Mouse (Mus musculus) midbrain, postnatal 0 days (tissue): Measurements from ENCODE around the gene Fam170b. TPM values are rescaled to one million over a fixed set of nuclear protein-coding genes. Genes with fewer than 3 reads are reported as not detected.

Experiments
- ATAC-seq: fragments of 200-750 bp; cut with Nextera tagmentation; 2 replicates; pipeline ENCODE4 v1.8.0; 2017; ENCODE audit warnings: moderate number of reproducible peaks, mild to moderate bottlenecking, moderate TSS enrichment, moderate library complexity; ENCODE audit not compliant: low FRiP score
- DNase-seq: peaks from one replicate; pipeline ENCODE4 v3.0.0-alpha.2; 2015; ENCODE audit warnings: low spot score
- H3K27ac ChIP-seq: fragments of 300-500 bp; sonication (generic); 2 replicates; pipeline ENCODE4 v1.5.1; 2014; ENCODE audit warnings: low read depth, mild to moderate bottlenecking, low read length, mixed read lengths
- H3K27me3 ChIP-seq: fragments of 300-500 bp; sonication (generic); 2 replicates; pipeline ENCODE4 v1.6.1; 2014; ENCODE audit warnings: low read length, control low read depth, mixed read lengths; ENCODE audit not compliant: insufficient read depth
- H3K36me3 ChIP-seq: fragments of 300-500 bp; sonication (generic); 2 replicates; pipeline ENCODE4 v1.6.1; 2014; ENCODE audit warnings: low read length, control low read depth, mixed read lengths; ENCODE audit not compliant: insufficient read depth
- H3K4me1 ChIP-seq: fragments of 300-500 bp; sonication (generic); 2 replicates; pipeline ENCODE4 v1.6.1; 2014; ENCODE audit warnings: mild to moderate bottlenecking, control low read depth, antibody characterized with exemption, low read length, mixed read lengths; ENCODE audit not compliant: insufficient read depth
- H3K4me2 ChIP-seq: fragments of 300-500 bp; sonication (generic); 2 replicates; pipeline ENCODE4 v1.6.1; 2014; ENCODE audit warnings: low read depth, mild to moderate bottlenecking, low read length, mixed read lengths; ENCODE audit not compliant: poor library complexity, severe bottlenecking
- H3K4me3 ChIP-seq: fragments of 300-500 bp; sonication (generic); 2 replicates; pipeline ENCODE4 v1.5.1; 2014; ENCODE audit warnings: low read depth, mild to moderate bottlenecking, low read length, moderate library complexity
- H3K9ac ChIP-seq: fragments of 300-500 bp; sonication (generic); replicated peaks from 2 replicates; pipeline ENCODE4 v1.6.1; 2014; ENCODE audit warnings: mild to moderate bottlenecking, low read length, moderate library complexity, mixed read lengths; ENCODE audit not compliant: poor library complexity, severe bottlenecking
- H3K9me3 ChIP-seq: fragments of 300-500 bp; sonication (generic); 2 replicates; pipeline ENCODE4 v1.6.1; 2016; ENCODE audit warnings: low read length, control low read depth
- CTCF ChIP-seq: IDR thresholded peaks from 2 replicates; pipeline ENCODE4 v1.5.1; 2016; ENCODE audit warnings: antibody characterized with exemption, mild to moderate bottlenecking
- WGBS: fragments of 180-500 bp; shearing (Covaris S2); extraction: QIAGEN DNeasy Blood & Tissue Kit; methylation state at CpG from one replicate; pipeline ENCODE4 v1.1.7; 2014; 5-methylcytosine and 5-hydroxymethylcytosine counted together
- polyA plus RNA-seq: library from polyadenylated mRNA; unstranded; fragments of >200 nt; fragmentation: Nextera tagmentation; extraction: Ambion mirVana; gene quantifications from 2 replicates; pipeline ENCODE4 v1.2.1, GENCODE M21; 2015
- total RNA-seq: library from RNA; depleted of rRNA; stranded (reverse); fragments of >200 nt; gene quantifications from 2 replicates; pipeline ENCODE4 v1.2.3, GENCODE M21; 2014; rRNA removed

Fam170b gene
- total and polyA plus RNA-seq, 2 experiments from 2014 or later, result not detected

DNA sequence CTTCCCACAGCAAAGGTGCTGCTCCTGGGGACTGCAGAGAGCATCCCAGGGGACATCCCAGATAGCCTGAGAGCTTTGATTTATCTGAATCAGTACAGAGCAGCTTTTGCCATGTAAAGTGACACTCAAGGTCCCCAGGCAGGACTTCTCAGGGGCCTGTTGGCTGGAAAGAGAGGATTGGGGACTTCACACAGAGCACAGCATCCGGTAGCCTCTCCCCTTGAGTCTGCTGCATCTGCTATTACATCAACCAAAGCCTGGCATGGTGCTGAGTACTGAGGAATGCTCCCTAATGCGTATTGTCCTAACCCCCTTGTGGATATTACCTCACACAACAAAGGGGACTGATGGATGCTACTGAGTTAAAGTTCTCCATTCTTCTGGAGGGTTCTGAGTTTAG, 27.9 kb downstream of the Fam170b start:
- Histone ChIP-seq H3K4me1 (0 out of 2 replicates have a peak, but pooled peaks cover 3% of the 10 kb centered on the region), H3K4me2 (no peak overlapping the region), H3K27me3 (peaks cover 6% of the 10 kb centered on the region; the same call in 1 of the 2 replicates), H3K36me3 (no peaks in the 10 kb centered on the region), H3K4me3 (no peak overlapping the region), H3K27ac (no peak overlapping the region), H3K9ac (no peak overlapping the region), H3K9me3 (no peaks in the 10 kb centered on the region)
- DNase-seq, result no peak
- 46% methylated on average over 2 of the region's 2 CpGs for WGBS
- ATAC-seq, result no peak
- no peak for TF ChIP-seq CTCF

DNA sequence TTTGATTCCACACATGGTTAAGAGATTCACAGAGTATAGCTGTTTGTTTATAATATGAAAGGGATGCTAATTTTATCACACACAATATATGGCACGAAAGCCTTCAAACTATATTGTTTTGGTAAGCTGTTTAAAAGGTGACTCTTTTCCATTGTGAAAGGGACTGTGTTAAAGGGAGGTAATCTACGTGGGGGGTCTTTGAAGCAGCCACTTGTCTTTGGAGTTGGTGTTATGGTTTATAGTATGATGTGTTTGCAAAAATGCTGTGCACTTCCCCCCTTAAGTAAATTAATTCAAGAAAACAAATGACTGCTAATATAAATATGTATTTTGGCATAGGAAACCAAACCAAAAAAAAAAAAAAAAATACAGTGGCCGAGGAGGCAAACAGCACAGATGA, 31.6 kb downstream of the Fam170b start:
- Histone ChIP-seq H3K4me3 (no peak overlapping the region), H3K36me3 (no peaks in the 10 kb centered on the region), H3K4me1 (no peaks in the 10 kb centered on the region), H3K9me3 (no peaks in the 10 kb centered on the region), H3K27ac (no peak overlapping the region), H3K27me3 (no peaks in the 10 kb centered on the region), H3K9ac (no peak overlapping the region), H3K4me2 (no peak overlapping the region)
- no peak for ATAC-seq
- DNase-seq, result no peak
- TF ChIP-seq CTCF, result no peak
- WGBS, result 72% methylated on average over 3 of the region's 3 CpGs

DNA sequence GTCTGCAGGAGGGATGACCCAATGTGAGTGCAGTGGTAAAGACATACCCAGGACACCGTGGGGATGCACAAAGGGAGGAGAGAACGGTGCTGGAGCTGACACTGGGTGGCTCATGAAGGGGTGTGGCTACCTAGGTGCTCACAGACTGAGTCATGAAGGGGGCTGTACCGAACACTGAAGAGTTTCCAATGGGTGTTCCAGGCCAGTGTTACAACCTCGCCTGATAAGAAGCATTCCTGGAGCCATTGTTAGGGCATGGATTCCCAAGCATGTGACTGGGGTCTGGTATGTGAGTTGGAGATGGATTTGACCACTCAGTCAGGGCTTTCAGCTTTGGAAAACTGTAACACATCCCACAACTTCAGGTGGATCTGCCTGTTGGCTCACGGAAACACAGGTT, 38.2 kb downstream of the Fam170b start:
- DNase-seq, result no peak
- Histone ChIP-seq H3K27me3 (no peaks in the 10 kb centered on the region), H3K27ac (no peak overlapping the region), H3K4me1 (no peaks in the 10 kb centered on the region), H3K36me3 (no peaks in the 10 kb centered on the region), H3K4me2 (no peak overlapping the region), H3K9ac (no peak overlapping the region), H3K9me3 (no peaks in the 10 kb centered on the region), H3K4me3 (no peak overlapping the region)
- 81% methylated on average over 5 of the region's 5 CpGs for WGBS
- no peak for ATAC-seq
- no peak for TF ChIP-seq CTCF

DNA sequence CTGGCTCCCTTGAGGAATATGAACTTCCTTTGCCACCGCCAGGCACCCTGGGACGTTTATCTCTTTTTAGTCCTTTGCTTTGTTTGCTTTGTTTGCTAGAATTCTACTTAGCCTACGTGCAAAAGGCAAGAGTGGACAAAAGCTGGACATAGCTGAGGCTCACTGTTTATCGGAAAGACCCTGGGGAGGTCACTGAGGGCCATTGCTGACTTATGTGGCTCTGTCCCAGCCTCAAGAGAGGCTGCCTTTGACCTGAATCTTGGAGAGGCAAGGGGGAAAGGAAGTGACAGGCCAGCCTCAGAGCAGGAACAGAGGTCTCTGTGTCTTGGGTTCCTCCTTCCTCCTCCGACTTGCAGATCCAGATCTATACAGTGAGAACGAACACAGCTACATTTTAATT, 43.8 kb downstream of the Fam170b start:
- H3K36me3 ChIP-seq, result no peaks in the 10 kb centered on the region
- no peaks in the 10 kb centered on the region for H3K27me3 ChIP-seq
- H3K9ac ChIP-seq, result no peak overlapping the region
- no peak overlapping the region for H3K27ac ChIP-seq
- H3K4me3 ChIP-seq, result no peak overlapping the region
- WGBS, result 63% methylated on average over 6 of the region's 6 CpGs
- H3K4me2 ChIP-seq, result no peak overlapping the region
- ATAC-seq (no peak), DNase-seq (no peak)
- no peak for TF ChIP-seq CTCF
- H3K9me3 ChIP-seq, result no peaks in the 10 kb centered on the region
- no peaks in the 10 kb centered on the region; the same call in 1 of the 2 replicates for H3K4me1 ChIP-seq

DNA sequence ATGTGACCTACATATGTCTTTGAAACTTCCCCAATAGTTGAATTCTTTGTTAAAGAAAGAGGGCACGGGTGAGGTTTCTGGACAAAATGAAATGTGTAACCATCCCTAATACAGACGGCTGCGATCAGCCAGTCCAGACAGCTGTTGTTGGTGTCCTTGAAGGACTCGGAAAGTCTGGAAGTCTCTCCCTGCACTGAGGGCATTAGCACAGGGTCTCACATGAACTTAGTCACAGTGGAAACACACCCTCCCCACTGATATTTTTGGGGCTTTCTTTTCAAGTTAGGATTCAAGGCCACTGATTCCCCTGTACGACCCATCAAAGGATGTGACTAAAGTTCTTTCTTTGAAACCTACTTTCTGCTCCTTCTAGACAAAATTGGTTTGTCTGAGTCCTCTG, 46.6 kb downstream of the Fam170b start:
- WGBS, result 82% methylated on average over 5 of the region's 5 CpGs
- Histone ChIP-seq H3K27ac (no peak overlapping the region), H3K9me3 (no peaks in the 10 kb centered on the region), H3K4me3 (no peak overlapping the region), H3K4me1 (no peaks in the 10 kb centered on the region; the same call in 1 of the 2 replicates), H3K9ac (no peak overlapping the region), H3K36me3 (no peaks in the 10 kb centered on the region), H3K27me3 (no peaks in the 10 kb centered on the region), H3K4me2 (no peak overlapping the region)
- no peak for TF ChIP-seq CTCF
- ATAC-seq (no peak), DNase-seq (no peak)

DNA sequence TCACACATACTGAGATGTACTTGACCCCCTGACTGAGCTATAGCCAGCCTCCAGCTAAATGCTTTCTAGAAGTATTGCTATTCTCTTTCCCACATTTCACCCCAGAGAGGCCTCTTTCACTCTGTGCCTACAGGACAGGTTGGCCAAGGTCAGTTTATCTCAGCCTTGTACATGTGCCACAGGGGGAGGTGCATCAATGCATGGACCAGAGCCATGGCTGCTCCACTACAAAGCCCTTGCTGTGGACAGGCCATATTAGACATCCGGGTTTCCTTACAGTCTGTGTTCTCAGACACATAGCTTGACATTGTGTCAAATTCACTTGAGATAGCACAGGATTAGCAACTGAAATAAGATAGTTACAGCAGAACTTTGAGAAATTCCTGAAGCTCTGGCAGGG, 47.9 kb downstream of the Fam170b start:
- WGBS, result 79% methylated on average over 1 of the region's 1 CpGs
- DNase-seq (no peak), ATAC-seq (no peak)
- TF ChIP-seq CTCF, result no peak
- H3K4me2 ChIP-seq, result no peak overlapping the region
- no peaks in the 10 kb centered on the region for H3K27me3 ChIP-seq
- H3K36me3 ChIP-seq, result no peaks in the 10 kb centered on the region
- H3K4me3 ChIP-seq, result no peak overlapping the region
- no peaks in the 10 kb centered on the region for H3K9me3 ChIP-seq
- H3K4me1 ChIP-seq, result no peaks in the 10 kb centered on the region; the same call in 1 of the 2 replicates
- H3K9ac ChIP-seq, result no peak overlapping the region
- no peak overlapping the region for H3K27ac ChIP-seq

Other genes with a start within 250 kb of the Fam170b start
- 1.8 and 3.8 TPM in 2 replicates for gene Prrxl1, start 234.6 kb upstream of the Fam170b start, total RNA-seq
- gene Prrxl1, start 234.6 kb upstream of the Fam170b start, polyA plus RNA-seq, result 0.60 and 0.79 TPM in 2 replicates
- 0.05 and 0.33 TPM in 2 replicates for gene 3425401B19Rik, start 148.7 kb upstream of the Fam170b start, total RNA-seq
- 0.04 and 0.17 TPM in 2 replicates for gene 3425401B19Rik, start 148.7 kb upstream of the Fam170b start, polyA plus RNA-seq
- gene Tmem273, start 48.0 kb upstream of the Fam170b start, total RNA-seq, result 0.38 and 0.71 TPM in 2 replicates
- gene Tmem273, start 48.0 kb upstream of the Fam170b start, polyA plus RNA-seq, result 0.40 and 0.60 TPM in 2 replicates
- gene Vstm4, start 22.8 kb downstream of the Fam170b start, total RNA-seq, result 9.2 and 11.0 TPM in 2 replicates
- 11.4 and 13.8 TPM in 2 replicates for gene Vstm4, start 22.8 kb downstream of the Fam170b start, polyA plus RNA-seq
- 2.0 and 2.2 TPM in 2 replicates for gene Lrrc18, start 157.4 kb downstream of the Fam170b start, total RNA-seq
- 0.63 and 0.70 TPM in 2 replicates for gene Lrrc18, start 157.4 kb downstream of the Fam170b start, polyA plus RNA-seq